Comparison of ENCODE assay signal across 8 mouse cellular contexts in genomic region chr6:83038496-83039012, GRCm38 (mm10). TPM values are rescaled to one million over a fixed set of nuclear protein-coding genes. Genes with fewer than 3 reads are reported as not detected.
DNase-seq lines count a peak whose midpoint lies in the region; ATAC-seq lines count a peak whose summit lies in the region.

No protein-coding gene starts in this region.

- no peak overlapping the region for H3K27ac ChIP-seq in forebrain, embryonic 14.5 days (ENCODE audit: low read depth, low read length)
- peak overlapping the region; percentile 93 for H3K27ac ChIP-seq in liver, embryonic 13.5 days

- H3K9ac ChIP-seq in forebrain, embryonic 14.5 days (ENCODE audit: low read length) = peak overlapping the region; percentile 48; the same call in 1 of the 2 replicates
- H3K9ac ChIP-seq in liver, embryonic 13.5 days = peak overlapping the region; percentile 63

- intact Hi-C loops in heart, postnatal 10 days (cut with DNase I) = no loop called here

- H3K4me3 ChIP-seq in forebrain, embryonic 14.5 days (ENCODE audit: low read depth, low read length) = peak overlapping the region; percentile 24
- H3K4me3 ChIP-seq in liver, embryonic 13.5 days (replicated peaks) = peak overlapping the region; percentile 35

- no peaks in the 10 kb centered on the region for H3K27me3 ChIP-seq in forebrain, embryonic 14.5 days (replicated peaks; ENCODE audit: control insufficient read depth, insufficient read depth, low read length)
- peaks cover 21% of the 10 kb centered on the region; the same call in 1 of the 2 replicates for H3K27me3 ChIP-seq in liver, embryonic 13.5 days
- H3K27me3 ChIP-seq in splenic B cell, adult 2 months (ENCODE audit: control insufficient read depth, insufficient read depth, low read length, poor library complexity, severe bottlenecking) = no peaks in the 10 kb centered on the region

- 10% methylated on average over 24 of the region's 24 CpGs for WGBS in forebrain, embryonic 14.5 days
- WGBS in liver, embryonic 13.5 days (ENCODE audit: insufficient replicate concordance) = 14% methylated on average over 24 of the region's 24 CpGs

- no peaks in the 10 kb centered on the region for H3K36me3 ChIP-seq in forebrain, embryonic 14.5 days (ENCODE audit: control insufficient read depth, insufficient read depth, low read length)
- H3K36me3 ChIP-seq in liver, embryonic 13.5 days = no peaks in the 10 kb centered on the region
- H3K36me3 ChIP-seq in splenic B cell, adult 2 months (ENCODE audit: control insufficient read depth, insufficient read depth, low read length, poor library complexity, severe bottlenecking) = no peaks in the 10 kb centered on the region

- H3K4me1 ChIP-seq in forebrain, embryonic 14.5 days (ENCODE audit: control insufficient read depth, insufficient read depth, low read length) = peaks cover 6% of the 10 kb centered on the region; the same call in 1 of the 2 replicates
- H3K4me1 ChIP-seq in liver, embryonic 13.5 days (replicated peaks) = peaks cover 50% of the 10 kb centered on the region

- ATAC-seq in cerebellum, adult (ENCODE audit: insufficient number of reproducible peaks, low FRiP score, low TSS enrichment) = peak; percentile 74
- ATAC-seq in forebrain, embryonic 14.5 days = peak; percentile 67
- ATAC-seq in liver, embryonic 13.5 days (ENCODE audit: low read depth) = peak; percentile 99

- H3K4me2 ChIP-seq in forebrain, embryonic 14.5 days (ENCODE audit: low read length) = peak overlapping the region; percentile 58
- peak overlapping the region; percentile 62 for H3K4me2 ChIP-seq in liver, embryonic 13.5 days

- H3K9me3 ChIP-seq in forebrain, embryonic 14.5 days (replicated peaks; ENCODE audit: control insufficient read depth, low read length) = no peaks in the 10 kb centered on the region
- no peaks in the 10 kb centered on the region for H3K9me3 ChIP-seq in liver, embryonic 13.5 days (replicated peaks)

- peak; percentile 93 for DNase-seq in CD4-positive, CD25-positive, alpha-beta regulatory T cell, adult 2 months (ENCODE audit: low read depth, low spot score)
- DNase-seq in forebrain, embryonic 14.5 days (ENCODE audit: low spot score) = peak; percentile 83
- DNase-seq in heart, postnatal 10 days = peak; percentile 88 to 96
- DNase-seq in kidney, postnatal 36 days = peak; percentile 95 to 98
- peak; percentile 90 for DNase-seq in liver, embryonic 13.5 days
- DNase-seq in natural killer cell, adult 2 months (ENCODE audit: low spot score in 2 of 2) = peak; percentile 94 to 95
- peak; percentile 97 for DNase-seq in splenic B cell, adult 2 months (ENCODE audit: low read depth, low spot score)

RNA-seq across cellular contexts. Expression of gene Loxl3, which starts 4.6 kb away (rescaled TPM):
- polyA plus RNA-seq in forebrain, embryonic 14.5 days (2014; fragmentation: Nextera tagmentation; extraction: Ambion mirVana) = 3.8 and 4.9 TPM in 2 replicates
- total RNA-seq in heart, postnatal 10 days (2021) = 1 to 10 TPM; 6.0 to 6.8 TPM
- 2.1 and 2.2 TPM in 2 replicates for polyA plus RNA-seq in liver, embryonic 13.5 days (2015; fragmentation: Nextera tagmentation; extraction: Ambion mirVana)

RNA-seq across cellular contexts. Expression of gene Dok1, which starts 5.3 kb away (rescaled TPM):
- 2.6 and 3.4 TPM in 2 replicates for polyA plus RNA-seq in forebrain, embryonic 14.5 days (2014; fragmentation: Nextera tagmentation; extraction: Ambion mirVana)
- 1 to 10 TPM; 5.2 to 6.8 TPM for total RNA-seq in heart, postnatal 10 days (2021)
- 20.1 and 20.2 TPM in 2 replicates for polyA plus RNA-seq in liver, embryonic 13.5 days (2015; fragmentation: Nextera tagmentation; extraction: Ambion mirVana)

RNA-seq across cellular contexts. Expression of gene Aup1, which starts 15.8 kb away (rescaled TPM):
- 101 and 107 TPM in 2 replicates for polyA plus RNA-seq in forebrain, embryonic 14.5 days (2014; fragmentation: Nextera tagmentation; extraction: Ambion mirVana)
- total RNA-seq in heart, postnatal 10 days (2021) = 10 to 100 TPM; 74.2 to 85.8 TPM
- 186 and 197 TPM in 2 replicates for polyA plus RNA-seq in liver, embryonic 13.5 days (2015; fragmentation: Nextera tagmentation; extraction: Ambion mirVana)

RNA-seq across cellular contexts. Expression of gene Htra2, which starts 16.5 kb away (rescaled TPM):
- 32.6 and 32.9 TPM in 2 replicates for polyA plus RNA-seq in forebrain, embryonic 14.5 days (2014; fragmentation: Nextera tagmentation; extraction: Ambion mirVana)
- total RNA-seq in heart, postnatal 10 days (2021) = 10 to 100 TPM; 32.9 to 35.6 TPM
- 131 and 132 TPM in 2 replicates for polyA plus RNA-seq in liver, embryonic 13.5 days (2015; fragmentation: Nextera tagmentation; extraction: Ambion mirVana)

RNA-seq across cellular contexts. Expression of gene Dqx1, which starts 19.1 kb away (rescaled TPM):
- 0.33 and 0.62 TPM in 2 replicates for polyA plus RNA-seq in forebrain, embryonic 14.5 days (2014; fragmentation: Nextera tagmentation; extraction: Ambion mirVana)
- total RNA-seq in heart, postnatal 10 days (2021) = under 1 TPM; 0.22 to 0.55 TPM
- 5.3 and 5.6 TPM in 2 replicates for polyA plus RNA-seq in liver, embryonic 13.5 days (2015; fragmentation: Nextera tagmentation; extraction: Ambion mirVana)
